Mouse (Mus musculus) layer of hippocampus, adult 8-10 months (tissue): ENCODE data around the gene Crlf3. TPM values are rescaled to one million over a fixed set of nuclear protein-coding genes. Genes with fewer than 3 reads are reported as not detected.
A peak's percentile ranks its signal among the peaks of the same experiment; 100 is the strongest.

Experiments used
- DNase-seq, 2 experiments: peaks; one replicate each; pipeline ENCODE4 v3.0.0; 2022; ENCODE audit warnings: low spot score in 2 of 2
- total RNA-seq, 4 experiments: library from RNA; stranded (reverse); gene quantifications; 2 replicates each; pipeline ENCODE4 v1.2.4; 2022

Crlf3 gene
- total RNA-seq = 10 to 100 TPM; 18.9 to 24.8 (median 22.4) TPM

DNA sequence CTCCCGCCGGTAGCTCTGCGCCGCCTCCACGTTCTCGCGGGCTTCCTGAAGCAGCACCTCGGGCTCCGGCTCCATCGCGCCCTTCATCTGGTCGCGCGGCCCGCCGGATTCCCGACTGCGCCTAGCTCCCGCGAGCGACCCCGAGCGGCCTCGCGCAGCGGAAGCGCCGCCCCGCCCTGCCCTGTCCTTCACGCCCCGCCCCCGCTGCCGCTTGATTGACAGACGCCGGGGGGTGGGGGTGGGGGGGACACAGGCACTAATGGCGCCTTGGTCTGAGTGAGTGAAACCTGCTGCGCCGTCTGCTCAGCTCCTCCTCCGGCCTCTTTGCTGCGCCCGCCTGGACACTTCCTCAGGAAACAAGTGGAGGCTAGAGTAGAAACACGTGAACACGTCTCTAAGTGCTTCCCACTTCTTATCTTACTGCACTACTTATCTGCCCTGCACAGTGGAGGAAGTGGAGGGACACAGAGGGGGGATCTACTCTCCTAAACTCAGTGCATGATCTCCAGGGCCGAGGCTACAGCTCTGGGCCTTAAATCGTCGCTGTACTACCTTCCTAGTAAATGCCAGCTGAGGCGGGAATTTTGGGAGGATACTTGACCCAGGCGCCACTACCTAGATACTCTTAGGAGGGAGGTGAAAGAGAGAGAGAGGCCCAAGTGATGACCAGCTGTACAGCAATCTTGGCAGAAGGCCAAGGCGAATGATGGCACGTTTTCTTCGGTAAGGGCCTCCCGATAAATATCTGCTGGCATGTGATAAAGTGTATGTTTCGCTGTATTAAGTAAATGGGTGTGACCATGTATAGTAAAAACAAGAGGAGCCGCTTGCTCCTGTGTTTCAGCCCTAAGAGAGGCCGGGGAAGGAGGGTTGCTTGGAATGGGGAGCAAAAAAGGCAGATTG, at the start of gene Crlf3:
TSS of gene Crlf3 (minus strand) at position 166 of the 903 bp plus-strand sequence.
- peak; percentile 79 to 84 for DNase-seq

DNA sequence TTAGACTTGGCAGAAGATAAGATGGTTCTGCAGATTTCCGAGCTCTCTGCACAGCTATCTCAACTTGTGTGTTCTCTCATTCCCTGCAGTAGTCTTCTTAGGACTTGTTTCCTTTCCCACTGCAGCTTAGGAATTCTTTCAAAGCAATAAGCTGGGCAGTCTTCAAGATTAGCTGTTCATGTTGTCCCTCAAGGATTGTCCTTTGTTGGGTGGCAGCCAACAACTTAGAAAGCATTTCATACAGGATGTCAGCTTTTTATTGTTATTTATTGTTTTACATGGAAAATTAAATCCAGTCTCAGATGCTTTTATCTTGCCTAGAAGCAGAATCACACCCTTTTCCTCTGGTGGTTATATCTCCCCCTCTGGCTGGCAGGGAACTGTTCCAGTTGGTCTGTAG, 35.6 kb upstream of the Crlf3 start:
- no peak for DNase-seq

DNA sequence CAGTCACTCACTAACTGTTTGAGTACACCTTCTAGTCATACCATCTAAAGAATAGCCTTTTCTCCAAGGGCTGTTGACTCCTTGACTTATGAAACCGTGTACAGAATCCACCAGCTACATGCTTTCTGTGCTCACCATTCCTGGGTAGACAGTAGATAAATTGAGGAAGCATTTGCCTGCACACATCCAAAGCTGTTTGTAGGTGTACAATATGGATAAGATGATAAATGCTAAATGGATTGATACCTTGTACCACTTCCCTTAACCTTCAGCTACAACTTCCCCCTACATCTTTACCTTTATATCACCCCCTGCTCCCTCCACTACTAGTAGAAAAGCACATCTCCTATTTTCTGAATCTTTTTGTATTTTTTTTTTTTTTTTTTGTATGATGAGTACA, 23.6 kb upstream of the Crlf3 start:
- no peak for DNase-seq

DNA sequence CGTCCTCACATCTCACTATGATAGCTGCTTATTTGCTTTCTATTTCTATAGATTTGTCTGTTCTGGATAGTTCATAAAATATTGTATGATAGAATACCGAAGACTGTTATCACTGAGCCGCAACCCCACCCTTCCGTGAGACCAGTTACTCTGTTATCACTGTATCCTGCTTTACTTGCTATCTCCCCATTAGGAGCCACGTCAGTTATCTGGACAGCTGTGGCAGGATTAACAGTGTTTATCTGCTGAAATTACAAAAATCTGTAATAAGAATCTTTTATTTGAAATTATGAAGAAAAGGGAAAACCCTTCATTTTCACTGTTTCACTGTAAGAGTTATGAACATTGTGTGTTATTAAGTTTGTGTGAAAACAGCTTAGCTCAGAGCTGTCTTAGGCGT, 20.5 kb upstream of the Crlf3 start:
- DNase-seq = no peak

DNA sequence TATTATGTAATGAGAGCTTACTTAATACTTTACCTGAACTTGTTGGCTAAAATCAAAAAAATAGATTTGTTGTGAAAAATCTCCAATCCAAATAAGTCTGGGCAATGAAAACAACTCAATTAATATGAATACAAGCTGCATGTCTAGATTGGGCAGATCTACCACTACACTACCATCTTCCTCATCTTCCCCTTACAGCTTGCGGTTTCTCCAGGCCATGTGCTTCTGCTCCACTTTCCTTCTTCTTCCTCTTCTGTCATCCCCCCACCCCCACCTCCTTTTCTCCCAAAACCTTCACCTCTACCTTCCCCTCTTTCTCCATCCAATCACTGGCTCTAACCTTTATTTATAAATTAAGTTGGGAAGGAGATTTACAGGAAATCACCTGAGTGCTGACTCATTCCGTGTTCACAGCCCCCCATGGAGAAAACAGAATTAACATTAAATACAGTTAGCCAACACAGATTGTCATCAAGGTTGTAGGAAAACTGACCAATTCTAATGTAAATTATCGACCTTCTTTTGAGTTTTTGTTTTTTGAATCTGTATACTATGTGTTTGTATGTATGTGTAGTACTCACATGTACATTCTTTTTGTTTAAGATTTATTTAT, 17.8 kb upstream of the Crlf3 start:
- DNase-seq = no peak

DNA sequence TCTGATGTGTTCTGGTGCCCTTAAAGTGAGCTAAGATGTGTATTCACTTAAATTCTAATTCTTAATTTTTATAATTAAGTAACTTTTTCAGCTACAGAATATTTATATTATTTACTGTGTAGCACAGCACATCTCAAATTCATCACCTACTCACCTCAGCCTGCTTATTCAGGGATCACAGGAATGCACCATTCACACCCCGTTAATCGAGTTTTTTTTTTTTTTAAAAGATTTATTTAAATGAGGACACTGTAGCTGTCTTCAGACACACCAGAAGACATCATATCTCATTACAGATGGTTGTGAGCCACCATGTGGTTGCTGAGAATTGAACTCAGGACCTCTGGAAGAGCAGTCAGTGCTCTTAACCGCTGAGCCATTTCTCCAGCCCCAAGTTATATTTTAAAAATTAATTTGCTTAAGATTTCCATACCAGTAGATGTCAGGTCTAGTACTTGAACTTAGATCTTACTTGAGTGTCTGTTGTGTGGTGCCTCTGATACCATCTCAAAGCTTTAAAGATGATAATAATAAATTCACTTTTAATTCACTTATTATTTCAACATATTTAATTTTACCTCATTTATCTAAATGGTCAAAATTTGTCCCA, 9.9 kb upstream of the Crlf3 start:
- DNase-seq = no peak

DNA sequence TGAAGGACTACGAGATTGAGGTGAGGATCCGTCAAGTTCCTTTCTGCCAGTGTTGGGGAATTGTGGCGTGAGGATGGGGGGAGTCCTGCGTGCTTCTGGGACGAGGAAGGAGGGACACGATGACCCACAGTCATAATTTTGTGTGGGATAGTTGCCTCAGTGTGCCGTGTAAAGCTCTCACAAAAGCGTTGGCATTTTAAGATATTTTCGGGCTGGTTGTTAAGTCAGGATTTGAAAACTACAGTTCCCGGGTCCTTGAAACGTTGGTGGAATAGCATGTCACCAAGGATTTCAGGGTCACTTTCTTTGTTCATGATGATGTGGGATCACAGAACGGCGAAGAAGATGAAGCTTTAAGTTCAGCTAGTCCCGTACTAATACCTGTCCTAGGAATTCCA, 9.0 kb upstream of the Crlf3 start:
- no peak for DNase-seq

DNA sequence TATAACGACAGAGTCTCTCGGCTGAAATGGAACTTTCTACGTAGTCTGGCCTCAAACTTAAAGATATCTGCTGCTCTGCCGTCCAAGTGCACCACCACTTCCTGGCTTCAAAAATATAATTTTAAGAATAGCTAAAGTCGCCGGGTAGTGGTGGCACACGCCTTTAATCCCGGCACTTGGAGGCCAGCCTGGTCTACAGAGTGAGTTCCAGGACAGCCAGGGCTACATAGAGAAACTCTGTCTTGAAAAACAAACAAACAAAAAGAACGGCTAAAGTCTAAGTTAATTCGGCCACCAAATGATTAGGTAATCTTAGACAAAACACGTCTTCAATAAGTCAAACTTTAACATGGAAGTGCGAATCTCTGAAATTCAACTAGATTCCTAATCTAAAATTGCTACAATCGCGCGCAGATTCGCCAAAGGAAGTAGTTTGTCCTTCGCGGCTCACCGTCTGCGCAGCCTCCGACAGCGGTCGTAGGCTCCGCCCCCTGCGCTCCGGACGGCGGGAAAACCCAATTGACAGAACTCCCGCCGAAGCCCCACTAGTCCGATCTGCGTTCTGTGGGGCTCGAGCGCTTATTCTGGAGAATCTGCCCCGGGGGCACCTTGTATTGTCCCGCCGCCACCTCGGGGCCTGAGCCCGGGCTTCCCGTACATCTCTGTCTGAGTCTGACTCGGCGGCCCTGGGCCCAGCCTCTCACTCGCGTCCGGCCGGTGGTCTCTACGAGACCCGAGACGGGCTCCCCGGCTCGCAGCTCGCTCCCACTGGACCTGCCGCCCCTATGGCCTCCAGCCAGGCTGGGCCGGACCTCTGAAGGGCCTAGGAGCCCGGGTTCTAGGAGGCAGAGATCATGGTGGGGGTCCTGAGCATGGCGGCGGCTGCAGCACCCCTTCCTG, 8.4 kb upstream of the Crlf3 start, which contains the start of gene Atad5:
TSS of gene Atad5 (plus strand) at position 484 of the 900 bp plus-strand sequence.
- peak; percentile 58 to 87 for DNase-seq

DNA sequence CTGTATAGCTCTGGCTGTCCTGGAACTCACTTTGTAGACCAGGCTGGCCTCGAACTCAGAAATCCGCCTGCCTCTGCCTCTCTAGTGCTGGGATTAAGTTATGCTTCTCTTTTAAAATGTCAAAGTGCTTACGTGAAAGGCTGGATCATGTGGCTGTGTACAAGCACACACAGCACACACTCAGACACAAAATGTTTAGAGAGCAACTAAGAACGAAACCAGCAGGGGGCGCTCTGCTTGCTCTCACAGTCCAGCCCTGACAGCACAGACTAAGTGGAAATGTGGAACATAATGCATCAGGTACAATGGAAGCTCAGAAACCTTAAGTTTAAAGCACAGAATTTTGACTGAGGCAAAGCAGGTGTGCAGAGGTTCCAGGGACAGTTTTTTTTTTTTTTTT, 6.1 kb upstream of the Crlf3 start:
- DNase-seq = peak; percentile 52 to 84

DNA sequence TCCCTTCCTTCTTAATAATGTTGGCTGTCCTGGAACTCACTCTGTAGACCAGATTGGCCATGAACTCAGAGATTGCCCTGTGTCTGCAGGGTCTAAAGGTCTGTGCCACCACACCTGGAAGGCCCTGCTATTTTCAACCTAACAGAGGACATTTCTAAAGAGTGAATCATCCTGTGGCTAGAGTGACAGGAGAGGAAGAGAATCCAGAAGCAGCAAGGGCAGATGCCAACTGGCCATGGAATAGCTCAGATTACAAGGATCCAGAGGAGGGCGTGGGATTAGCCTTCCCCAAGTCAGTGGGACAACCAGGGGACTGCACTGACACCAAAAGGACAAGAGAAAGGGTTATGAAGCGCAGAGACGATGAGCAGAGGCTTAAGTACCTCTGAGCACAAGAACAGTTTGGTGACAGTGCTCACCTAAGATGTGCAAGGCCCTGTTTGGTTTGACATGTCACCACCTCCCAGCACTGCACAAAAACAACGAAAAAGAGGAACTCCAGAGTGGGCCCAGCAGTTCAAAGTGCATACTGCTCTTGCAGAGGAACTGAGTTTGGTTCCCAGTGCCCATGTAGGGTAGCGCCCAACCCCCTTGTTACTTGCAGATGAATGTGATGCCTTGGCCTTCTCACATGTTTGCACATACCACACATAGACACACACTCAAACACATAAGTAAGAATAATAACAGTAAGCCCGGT, 4.7 kb upstream of the Crlf3 start:
- no peak for DNase-seq

DNA sequence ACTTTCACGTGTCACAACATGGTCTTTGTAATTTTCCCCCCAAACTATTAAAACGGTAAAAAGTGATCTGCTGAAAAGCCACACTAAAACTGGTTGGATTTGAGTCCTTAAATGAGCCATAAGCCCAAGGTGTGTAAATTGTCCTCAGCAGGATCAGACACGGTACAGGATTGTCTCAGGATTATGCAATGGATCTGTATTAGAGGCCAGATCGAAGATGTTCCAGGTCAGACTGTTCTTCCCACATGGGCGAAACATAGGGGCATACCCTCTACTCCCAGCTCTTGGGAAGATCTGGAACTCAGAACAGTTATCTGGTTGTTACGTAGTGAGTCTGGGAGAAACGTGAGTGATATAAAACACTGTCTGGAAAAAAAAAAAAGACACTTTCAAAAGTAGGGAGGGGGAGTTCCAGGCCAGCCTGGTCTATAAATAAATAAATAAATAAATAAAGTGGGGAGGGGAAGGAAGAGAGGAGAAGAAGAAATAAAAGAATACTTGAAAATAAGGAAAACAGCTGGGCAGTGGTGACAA, 1.1 kb upstream of the Crlf3 start:
- DNase-seq = no peak

DNA sequence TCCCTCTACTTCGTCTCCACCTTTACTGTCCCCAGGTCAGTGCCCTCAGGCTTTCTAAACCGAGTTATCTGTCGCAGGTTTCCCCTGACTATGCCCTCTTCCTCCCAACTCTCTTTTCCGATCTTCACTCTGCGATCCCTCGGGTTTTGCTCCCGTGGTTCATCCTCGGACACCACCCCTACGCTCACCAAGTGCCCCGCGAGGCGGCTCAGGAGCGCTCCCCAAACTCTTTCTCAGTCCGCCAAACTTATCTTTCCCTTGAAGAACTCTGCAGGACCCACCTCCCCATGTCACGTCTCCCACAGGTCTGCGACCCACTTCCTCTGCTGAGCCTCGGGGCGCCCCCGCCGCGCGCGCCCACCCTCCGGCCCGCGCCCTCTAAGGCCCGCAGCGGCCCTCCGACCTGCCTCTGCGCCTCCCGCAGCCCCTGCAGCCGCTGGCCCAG, 388 bp downstream of the Crlf3 start:
- no peak for DNase-seq

DNA sequence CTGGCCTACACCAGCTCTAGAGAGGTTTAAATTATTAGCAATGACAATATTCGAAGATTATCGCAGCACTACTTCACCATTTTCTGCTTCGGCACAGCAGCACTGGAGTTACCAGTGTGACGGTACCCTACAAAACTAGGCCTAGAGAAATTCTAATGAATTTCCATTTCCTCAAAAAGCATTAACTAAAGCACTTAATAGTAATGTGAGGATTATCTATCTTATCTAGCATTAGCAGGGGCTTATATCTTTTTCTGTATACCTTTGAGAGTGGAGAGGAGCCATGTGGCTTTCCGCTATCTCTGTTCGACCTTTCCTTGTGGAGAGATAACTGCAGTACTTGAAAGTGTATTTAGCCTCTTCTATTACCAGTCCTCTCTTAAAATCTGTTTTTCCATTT, 1.0 kb downstream of the Crlf3 start:
- no peak for DNase-seq

DNA sequence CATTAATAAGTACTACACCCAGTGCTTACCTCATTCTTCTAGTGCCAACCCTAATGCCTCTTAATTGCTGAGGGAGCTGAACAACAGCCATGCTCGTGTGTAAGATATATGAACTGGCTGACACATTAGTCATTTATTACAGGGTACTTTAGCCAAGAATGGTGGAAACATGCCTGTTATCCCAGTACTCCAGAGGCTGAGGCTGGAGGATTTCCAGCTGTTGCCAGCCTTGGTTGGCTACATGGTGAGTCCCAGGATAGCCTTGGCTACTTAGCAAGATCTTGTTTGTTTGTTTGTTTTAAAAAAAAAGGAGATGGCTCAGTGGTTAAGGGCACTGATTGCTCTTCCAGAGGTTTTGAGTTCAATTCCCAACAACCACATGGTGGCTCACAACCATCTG, 2.0 kb downstream of the Crlf3 start:
- no peak for DNase-seq

DNA sequence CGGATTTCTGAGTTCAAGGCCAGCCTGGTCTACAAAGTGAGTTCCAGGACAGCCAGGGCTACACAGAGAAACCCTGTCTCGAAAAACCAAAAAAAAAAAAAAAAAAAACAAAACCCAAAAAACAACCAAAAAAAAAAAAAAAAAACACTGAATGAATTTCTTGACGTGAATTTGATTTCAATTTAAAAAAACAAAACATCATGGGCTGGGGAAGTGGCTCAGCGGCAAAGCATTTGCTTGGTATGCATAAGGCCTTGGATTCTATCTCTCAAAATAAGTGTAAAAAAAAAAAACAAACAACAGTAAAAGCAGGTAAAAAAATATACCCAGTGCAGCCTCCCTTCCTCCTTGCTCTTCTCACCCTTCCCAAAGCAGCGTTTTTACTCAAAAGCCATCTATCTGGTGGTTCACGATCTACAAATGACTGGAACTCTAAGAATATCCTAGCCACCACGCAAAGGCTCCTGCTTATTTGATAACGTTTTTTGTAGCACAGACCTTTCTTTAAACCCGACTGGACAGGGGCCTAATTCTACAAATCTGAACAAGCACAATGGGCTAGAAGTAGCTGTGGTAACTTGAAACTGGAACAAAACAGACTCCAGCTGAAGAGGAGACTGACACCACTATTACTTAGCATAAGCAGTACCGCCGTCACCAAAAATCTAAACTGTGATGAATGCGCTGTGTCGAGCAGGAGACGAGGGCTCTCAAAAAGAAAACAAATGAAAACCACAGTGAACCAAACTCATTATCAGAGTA, 2.8 kb downstream of the Crlf3 start:
- DNase-seq = no peak

DNA sequence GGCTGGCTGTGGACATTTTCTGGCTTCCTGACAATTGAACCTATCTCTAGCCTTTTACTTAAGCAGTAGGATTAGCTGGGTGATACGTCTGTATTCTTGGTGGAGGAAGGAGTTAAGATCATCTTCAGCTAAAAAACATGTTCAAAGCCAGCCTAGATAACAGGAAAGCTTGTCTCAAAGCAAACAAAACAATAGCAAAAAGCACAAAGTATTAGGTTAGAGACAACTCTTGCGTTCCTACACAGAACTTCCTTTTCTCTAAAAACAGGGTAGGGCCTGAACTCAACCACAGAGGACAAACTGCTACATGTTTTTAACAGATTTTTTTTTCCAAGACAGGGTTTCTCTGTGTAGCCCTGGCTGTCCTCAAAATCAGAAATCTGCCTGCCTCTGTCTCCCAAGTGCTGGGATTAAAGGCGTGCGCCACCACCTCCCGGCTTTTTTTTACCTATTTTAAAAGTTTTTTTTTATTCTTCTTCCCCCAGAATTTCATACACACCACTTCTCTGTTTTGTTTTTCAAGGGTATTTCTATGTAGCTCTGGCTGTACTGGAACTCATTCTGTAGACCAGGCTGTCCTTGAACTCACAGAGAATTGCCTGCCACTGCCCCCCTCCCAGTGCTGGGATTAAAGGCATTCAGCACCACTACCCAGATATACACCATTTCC, 5.0 kb downstream of the Crlf3 start:
- DNase-seq = no peak

DNA sequence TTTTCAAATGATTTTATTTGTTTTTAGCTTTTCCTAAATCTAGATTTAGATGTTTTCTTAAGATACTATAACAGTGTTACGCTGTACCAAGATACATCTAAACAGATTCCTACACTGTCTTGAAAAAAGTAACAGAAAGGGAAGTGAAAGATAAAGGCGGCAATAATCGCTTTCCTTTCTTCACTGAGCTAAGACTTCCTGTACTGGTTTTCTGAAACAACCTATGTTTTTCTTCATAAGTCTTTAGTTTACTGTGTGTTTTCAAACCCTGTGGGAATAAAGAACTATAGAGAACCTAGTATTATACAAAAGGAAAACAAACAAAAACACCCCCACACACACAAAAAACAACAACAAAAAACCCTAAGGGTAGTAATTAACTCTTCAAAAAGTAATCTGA, 8.4 kb downstream of the Crlf3 start:
- DNase-seq = no peak

DNA sequence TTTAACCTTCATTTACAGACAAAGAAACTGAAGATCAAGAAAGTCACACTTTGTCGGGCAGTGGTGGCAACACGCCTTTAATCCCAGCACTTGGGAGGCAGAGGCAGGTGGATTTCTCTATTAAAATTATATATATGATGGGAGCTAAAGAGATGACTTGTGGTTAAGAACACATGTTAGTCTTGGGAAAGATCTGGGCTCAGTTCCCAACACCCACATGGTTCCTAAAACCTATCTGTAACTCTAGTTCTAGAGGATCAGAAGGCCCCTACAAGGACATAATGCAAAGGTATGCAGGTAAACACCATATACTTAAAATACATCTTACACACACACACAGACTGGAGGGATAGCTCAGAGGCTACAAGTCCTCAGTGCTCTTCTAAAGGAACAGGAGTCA, 9.8 kb downstream of the Crlf3 start:
- no peak for DNase-seq

DNA sequence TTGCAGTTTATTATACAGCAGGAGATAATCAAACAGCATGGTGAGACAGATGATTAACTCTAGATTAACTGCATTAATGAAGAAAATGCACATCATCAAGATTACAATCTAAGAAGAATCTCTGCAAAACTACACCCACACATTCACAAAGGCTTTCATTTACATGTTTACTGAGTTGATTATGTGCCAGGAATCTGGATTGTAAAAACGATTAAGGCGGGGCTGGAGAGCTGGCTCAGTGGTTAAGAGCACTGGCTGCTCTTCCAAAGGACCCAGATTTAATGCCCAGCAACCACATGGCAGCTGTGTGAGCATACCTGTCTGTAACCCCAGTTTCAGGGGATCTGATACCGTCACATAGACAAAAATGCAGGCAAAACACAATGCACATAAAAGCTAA, 11.0 kb downstream of the Crlf3 start:
- no peak for DNase-seq
